Mouse (Mus musculus): ENCODE measurements at regions not wholly inside any gene's neighbourhood (a gene's known extent, or its start where the extent isn't known, plus 50 kb on each side); places are given as distances from the start of the nearest gene placed in this dataset.

- no peak for DNase-seq (ENCODE audit: low read depth, low spot score)
Observed at GRCm38 (mm10) chr14:25292557-25292956, 166.4 kb upstream of the Zmiz1 start.

- no peak for DNase-seq (ENCODE audit: low read depth, low spot score)
Observed at GRCm38 (mm10) chr14:25294226-25294625, 164.8 kb upstream of the Zmiz1 start.

GRCm38 (mm10) chr14:25295688-25296350, 163.2 kb upstream of the Zmiz1 start:
- no peak for DNase-seq (ENCODE audit: low read depth, low spot score)

- no peak for DNase-seq (ENCODE audit: low read depth, low spot score)
Observed at GRCm38 (mm10) chr14:25299673-25300190, 159.3 kb upstream of the Zmiz1 start.

GRCm38 (mm10) chr14:25301336-25302031, 157.5 kb upstream of the Zmiz1 start:
- DNase-seq (ENCODE audit: low read depth, low spot score), result no peak

GRCm38 (mm10) chr14:25304391-25304851, 154.6 kb upstream of the Zmiz1 start:
- DNase-seq (ENCODE audit: low read depth, low spot score), result no peak

GRCm38 (mm10) chr14:25306166-25306565, 152.8 kb upstream of the Zmiz1 start:
- DNase-seq (ENCODE audit: low read depth, low spot score), result no peak

- DNase-seq (ENCODE audit: low read depth, low spot score), result no peak
Observed at GRCm38 (mm10) chr14:25306961-25307654, 151.9 kb upstream of the Zmiz1 start.

GRCm38 (mm10) chr14:25308051-25308450, 150.9 kb upstream of the Zmiz1 start:
- no peak for DNase-seq (ENCODE audit: low read depth, low spot score)

GRCm38 (mm10) chr14:25310671-25311151, 148.3 kb upstream of the Zmiz1 start:
- DNase-seq (ENCODE audit: low read depth, low spot score), result no peak

- no peak for DNase-seq (ENCODE audit: low read depth, low spot score)
Observed at GRCm38 (mm10) chr14:25311475-25311874, 147.5 kb upstream of the Zmiz1 start.

GRCm38 (mm10) chr14:25312135-25312534, 146.8 kb upstream of the Zmiz1 start:
- DNase-seq (ENCODE audit: low read depth, low spot score), result no peak

- no peak for DNase-seq (ENCODE audit: low read depth, low spot score)
Observed at GRCm38 (mm10) chr14:25312814-25313426, 146.1 kb upstream of the Zmiz1 start.

- DNase-seq (ENCODE audit: low read depth, low spot score), result no peak
Observed at GRCm38 (mm10) chr14:25313693-25314240, 145.2 kb upstream of the Zmiz1 start.

GRCm38 (mm10) chr14:25316491-25316890, 142.5 kb upstream of the Zmiz1 start:
- DNase-seq (ENCODE audit: low read depth, low spot score), result no peak

GRCm38 (mm10) chr14:25317680-25318471, 141.1 kb upstream of the Zmiz1 start:
- peak; percentile 73 for DNase-seq (ENCODE audit: low read depth, low spot score)

- DNase-seq (ENCODE audit: low read depth, low spot score), result no peak
Observed at GRCm38 (mm10) chr14:25318909-25319308, 140.1 kb upstream of the Zmiz1 start.

GRCm38 (mm10) chr14:25320141-25320540, 138.8 kb upstream of the Zmiz1 start:
- DNase-seq (ENCODE audit: low read depth, low spot score), result no peak

- no peak for DNase-seq (ENCODE audit: low read depth, low spot score)
Observed at GRCm38 (mm10) chr14:25323542-25324484, 135.2 kb upstream of the Zmiz1 start.
